Mouse (Mus musculus) MN1 (cell line): ENCODE results near the gene Tnni3k.

ENCODE experiments used
- DNase-seq: peaks from one replicate; pipeline ENCODE4 v3.0.0-alpha.2; 2016; ENCODE audit warnings: low spot score

The Tnni3k gene

GRCm38 (mm10) chr3:155055231-155055916 is at the start of gene Tnni3k:
Gene Tnni3k (minus strand): TSS chr3:155055407.
- DNase-seq: no peak

- no peak for DNase-seq
Observed at GRCm38 (mm10) chr3:155099266-155099665, 44.1 kb upstream of the Tnni3k start.

- DNase-seq: peak; percentile 94
Observed at GRCm38 (mm10) chr3:155093116-155093956, 38.1 kb upstream of the Tnni3k start, which contains the start of the genes Fpgt and Lrriq3. Gene Fpgt (minus strand): TSS chr3:155093403. Gene Lrriq3 (plus strand): TSS chr3:155093434.

GRCm38 (mm10) chr3:155092081-155092480 is 36.9 kb upstream of the Tnni3k start:
- peak; percentile 11 for DNase-seq

GRCm38 (mm10) chr3:155077908-155078307 is 22.7 kb upstream of the Tnni3k start:
- DNase-seq: no peak

- DNase-seq: no peak
Observed at GRCm38 (mm10) chr3:155059449-155059822, 4.2 kb upstream of the Tnni3k start.

- DNase-seq: no peak
Observed at GRCm38 (mm10) chr3:155058800-155059448, 3.7 kb upstream of the Tnni3k start.

GRCm38 (mm10) chr3:155057566-155057965 is 2.4 kb upstream of the Tnni3k start:
- DNase-seq: no peak

- DNase-seq: no peak
Observed at GRCm38 (mm10) chr3:155056606-155057005, 1.4 kb upstream of the Tnni3k start.

- no peak for DNase-seq
Observed at GRCm38 (mm10) chr3:155053189-155053588, 2.0 kb downstream of the Tnni3k start.

GRCm38 (mm10) chr3:155052021-155052420 is 3.2 kb downstream of the Tnni3k start:
- no peak for DNase-seq

- DNase-seq: no peak
Observed at GRCm38 (mm10) chr3:155039012-155039836, 16.0 kb downstream of the Tnni3k start.

GRCm38 (mm10) chr3:155034323-155034722 is 20.9 kb downstream of the Tnni3k start:
- DNase-seq: no peak

- no peak for DNase-seq
Observed at GRCm38 (mm10) chr3:155030200-155030599, 25.0 kb downstream of the Tnni3k start.

- no peak for DNase-seq
Observed at GRCm38 (mm10) chr3:155002781-155003180, 52.4 kb downstream of the Tnni3k start.

- no peak for DNase-seq
Observed at GRCm38 (mm10) chr3:155001056-155001455, 54.2 kb downstream of the Tnni3k start.

GRCm38 (mm10) chr3:154992678-154993077 is 62.5 kb downstream of the Tnni3k start:
- DNase-seq: no peak

GRCm38 (mm10) chr3:154979101-154979500 is 76.1 kb downstream of the Tnni3k start:
- DNase-seq: no peak

- DNase-seq: no peak
Observed at GRCm38 (mm10) chr3:154971626-154972025, 83.6 kb downstream of the Tnni3k start.

- no peak for DNase-seq
Observed at GRCm38 (mm10) chr3:154970981-154971380, 84.2 kb downstream of the Tnni3k start.

- DNase-seq: no peak
Observed at GRCm38 (mm10) chr3:154961284-154961683, 93.9 kb downstream of the Tnni3k start.

GRCm38 (mm10) chr3:154953088-154953487 is 102.1 kb downstream of the Tnni3k start:
- no peak for DNase-seq
